Mouse (Mus musculus): ENCODE results near the gene Msmb.

DNA sequence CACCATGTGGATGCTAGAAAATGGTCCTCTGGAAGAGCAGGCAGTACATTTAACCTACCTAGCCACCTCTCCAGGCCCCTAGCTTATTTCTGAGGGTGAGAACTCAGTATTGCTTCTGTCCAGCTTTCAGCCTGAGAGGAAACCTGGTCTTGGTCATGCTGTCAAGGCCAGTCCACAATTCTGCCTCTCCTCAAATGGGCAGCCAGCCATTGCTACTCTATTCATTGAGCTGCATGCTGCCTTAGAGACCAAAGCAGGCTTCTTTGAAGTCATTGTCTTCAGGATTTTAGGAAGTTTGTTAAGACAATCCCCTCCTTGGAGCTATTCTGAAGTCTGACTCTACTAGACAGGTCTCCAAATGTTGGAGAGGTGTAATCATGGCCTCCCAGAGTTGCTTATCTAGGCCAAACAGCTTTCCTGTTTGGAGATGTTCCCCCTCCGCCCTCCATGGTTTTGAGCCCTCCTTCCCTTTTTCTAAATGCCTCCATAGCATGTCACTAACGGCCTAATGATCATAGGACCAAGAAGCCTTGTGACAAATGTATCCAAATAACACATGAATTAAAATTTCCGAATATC lies 26.9 kb downstream of the Msmb start:
- peak; percentile 73 for TF ChIP-seq BHLHE40 (IDR thresholded peaks at IDR 0.05; ENCODE audit: borderline replicate concordance, low read depth, low read length)
- peak; percentile 92 for TF ChIP-seq SIN3A (IDR thresholded peaks at IDR 0.05; ENCODE audit: low read length)
- no peak for TF ChIP-seq USF2 (IDR thresholded peaks at IDR 0.05; ENCODE audit: borderline replicate concordance in 1 of 2, insufficient read depth in 1 of 2, low read depth in 1 of 2, low read length in 2 of 2)
- TF ChIP-seq POLR2A (IDR thresholded peaks at IDR 0.05; ENCODE audit: control insufficient read depth in 1 of 2, insufficient read depth in 1 of 2, low read depth in 1 of 2, low read length in 2 of 2, poor library complexity in 1 of 2) = no peak
- TF ChIP-seq POLR2AphosphoS5 (IDR thresholded peaks at IDR 0.05; ENCODE audit: borderline replicate concordance, low read depth, low read length) = no peak
- no peak for TF ChIP-seq UBTF (IDR thresholded peaks at IDR 0.05; ENCODE audit: borderline replicate concordance, insufficient read depth, low read depth, low read length)
- TF ChIP-seq ZKSCAN1 (IDR thresholded peaks at IDR 0.05; ENCODE audit: low read depth, low read length) = no peak
- TF ChIP-seq CTCF (IDR thresholded peaks at IDR 0.05 in 2 of 3, conservative IDR thresholded peaks at IDR 0.05 in 1 of 3; ENCODE audit: control insufficient read depth in 1 of 3, insufficient read depth in 1 of 3, low read depth in 2 of 3, low read length in 3 of 3, poor library complexity in 1 of 3, severe bottlenecking in 1 of 3) = no peak
- peak; percentile 67; the same call in 1 of the 2 replicates for TF ChIP-seq POLR2AphosphoS2 (IDR thresholded peaks at IDR 0.05; ENCODE audit: low read length)
